Mouse (Mus musculus): Measurements from ENCODE around the gene Cfap157. TPM values are rescaled to one million over a fixed set of nuclear protein-coding genes. Genes with fewer than 3 reads are reported as not detected.

Cfap157 gene
- 1.1 and 1.3 TPM in 2 replicates for polyA plus RNA-seq (2015; fragmentation: Nextera tagmentation; extraction: Ambion mirVana)

GRCm38 (mm10) chr2:32784048-32784681, at the start of gene Cfap157:
Gene Cfap157, minus strand, starts transcription at chr2:32784428.
- Histone ChIP-seq H3K4me1 (peaks cover 8% of the 10 kb centered on the region; the same call in 1 of the 2 replicates), H3K27ac (no peak within 1 kb of the TSS), H3K36me3 (no peaks in the 10 kb centered on the region), H3K9ac (no peak within 1 kb of the TSS), H3K9me3 (no peaks in the 10 kb centered on the region), H3K4me2 (no peak within 1 kb of the TSS), H3K4me3 (no peak within 1 kb of the TSS), H3K27me3 (no peaks in the 10 kb centered on the region)
- ATAC-seq (ENCODE audit: borderline replicate concordance, extremely low read depth, low FRiP score, low TSS enrichment) = no peak
- 49% methylated on average over 4 of the region's 4 CpGs for WGBS

DNA sequence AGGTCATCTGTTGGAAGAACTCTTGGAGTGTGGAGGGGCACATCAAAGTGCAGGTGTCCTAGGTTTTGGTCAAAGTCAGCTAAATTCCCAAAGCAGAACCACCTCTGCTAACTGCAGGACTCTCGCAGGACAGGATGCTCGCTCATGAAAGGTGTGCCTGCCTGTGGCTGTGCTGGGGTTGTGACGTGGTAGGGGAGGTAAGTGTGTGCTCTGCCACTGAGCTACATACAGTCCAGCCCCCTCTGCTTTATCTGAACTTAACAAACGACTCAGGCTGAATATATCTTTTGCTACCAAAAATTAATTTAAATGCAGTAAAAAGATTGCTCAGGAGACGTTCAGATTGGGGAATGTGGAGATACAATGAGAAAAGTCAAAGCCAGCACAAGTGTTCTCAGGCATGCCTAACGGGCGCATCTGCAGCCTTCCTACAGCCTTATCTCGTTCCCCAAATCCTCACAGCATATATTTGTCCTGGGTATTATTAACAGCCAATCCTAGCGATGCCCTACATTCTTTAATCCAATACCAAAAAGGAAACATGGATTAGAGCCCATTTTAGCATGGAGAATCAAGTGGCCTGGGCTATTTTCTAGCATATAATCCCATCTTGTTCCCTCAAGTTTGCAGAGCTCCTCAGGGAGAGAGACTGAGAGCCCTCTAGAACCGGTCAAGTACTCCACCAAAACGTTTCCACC, 44.9 kb upstream of the Cfap157 start:
- H3K9ac ChIP-seq = no peak overlapping the region
- H3K27ac ChIP-seq = no peak overlapping the region
- WGBS = 59% methylated on average over 11 of the region's 11 CpGs
- no peaks in the 10 kb centered on the region for H3K36me3 ChIP-seq
- no peaks in the 10 kb centered on the region for H3K9me3 ChIP-seq
- peaks cover 21% of the 10 kb centered on the region for H3K4me1 ChIP-seq
- no peak overlapping the region for H3K4me2 ChIP-seq
- no peak overlapping the region for H3K4me3 ChIP-seq
- ATAC-seq (ENCODE audit: borderline replicate concordance, extremely low read depth, low FRiP score, low TSS enrichment) = no peak
- H3K27me3 ChIP-seq = no peaks in the 10 kb centered on the region

DNA sequence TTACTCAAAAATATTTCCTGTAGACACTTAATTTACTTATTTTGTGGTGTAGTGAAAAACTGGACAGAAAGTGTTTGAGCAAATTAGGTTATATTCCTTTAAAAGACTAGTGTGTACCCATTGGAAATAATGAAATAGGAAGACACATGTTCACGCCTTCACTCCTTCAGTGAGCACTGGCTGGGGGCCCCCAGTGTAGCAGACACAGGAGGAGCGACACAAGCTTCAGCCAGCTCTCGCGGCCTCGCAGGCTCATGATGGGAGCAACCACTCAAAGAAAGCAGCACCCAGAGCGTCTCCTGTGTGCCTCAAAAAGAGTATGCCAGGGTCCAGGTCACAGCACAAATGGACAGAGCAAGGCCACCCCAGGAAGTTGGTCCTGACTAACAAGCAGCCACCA, 41.6 kb upstream of the Cfap157 start:
- no peak overlapping the region for H3K9ac ChIP-seq
- 79% methylated on average over 6 of the region's 6 CpGs for WGBS
- ATAC-seq (ENCODE audit: borderline replicate concordance, extremely low read depth, low FRiP score, low TSS enrichment) = no peak

DNA sequence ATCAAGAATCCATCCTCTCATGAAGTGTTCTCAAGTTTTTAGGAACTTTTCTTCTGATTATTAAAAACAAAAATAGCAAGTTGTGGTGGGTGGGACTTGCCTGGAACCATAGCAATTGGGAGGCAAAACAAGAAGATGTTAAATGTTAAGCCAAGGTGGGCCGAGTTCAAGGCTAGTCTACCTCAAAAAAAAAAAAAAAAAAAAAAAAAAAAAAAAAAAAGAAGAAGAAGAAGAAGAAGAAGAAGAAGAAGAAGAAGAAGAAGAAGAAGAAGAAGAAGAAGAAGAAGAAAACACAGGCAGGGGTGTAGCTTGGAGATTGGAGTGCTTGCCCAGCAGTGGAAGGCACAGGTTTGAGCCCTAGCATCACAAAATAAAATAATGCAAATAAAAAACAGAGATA, 40.5 kb upstream of the Cfap157 start:
- 94% methylated on average over 1 of the region's 1 CpGs for WGBS
- H3K9ac ChIP-seq = no peak overlapping the region
- H3K4me1 ChIP-seq = peaks cover 17% of the 10 kb centered on the region
- H3K9me3 ChIP-seq = no peaks in the 10 kb centered on the region
- H3K36me3 ChIP-seq = no peaks in the 10 kb centered on the region
- no peak overlapping the region for H3K27ac ChIP-seq
- no peak overlapping the region for H3K4me3 ChIP-seq
- no peak overlapping the region for H3K4me2 ChIP-seq
- ATAC-seq (ENCODE audit: borderline replicate concordance, extremely low read depth, low FRiP score, low TSS enrichment) = no peak
- H3K27me3 ChIP-seq = no peaks in the 10 kb centered on the region

More for the DNA sequence above, 41.6 kb upstream of the Cfap157 start:
- Histone ChIP-seq H3K4me1 (peaks cover 15% of the 10 kb centered on the region), H3K36me3 (no peaks in the 10 kb centered on the region), H3K4me3 (no peak overlapping the region), H3K9me3 (no peaks in the 10 kb centered on the region), H3K27me3 (no peaks in the 10 kb centered on the region), H3K27ac (no peak overlapping the region), H3K4me2 (no peak overlapping the region)

DNA sequence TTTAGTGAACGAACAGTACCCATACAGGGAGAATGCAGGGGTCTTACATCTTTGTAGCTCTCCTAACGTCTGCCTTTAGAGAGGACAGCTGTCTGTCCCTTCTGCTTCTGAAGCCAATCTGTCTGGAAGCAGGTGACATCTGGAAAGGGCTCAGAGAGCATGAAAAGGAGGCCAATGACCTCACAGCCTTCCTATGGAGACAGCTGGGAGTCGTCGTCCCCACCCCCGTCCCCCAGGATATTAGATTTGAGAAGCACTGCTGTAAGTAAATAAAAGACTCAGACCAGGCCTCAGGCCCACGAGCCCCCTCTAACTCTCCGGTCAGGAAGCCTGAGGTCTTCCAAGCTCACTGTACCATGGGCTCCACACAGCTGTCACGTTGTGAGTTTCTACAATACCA, 40.0 kb upstream of the Cfap157 start:
- peaks cover 21% of the 10 kb centered on the region for H3K4me1 ChIP-seq
- H3K4me3 ChIP-seq = no peak overlapping the region
- H3K36me3 ChIP-seq = no peaks in the 10 kb centered on the region
- H3K27ac ChIP-seq = peak overlapping the region; percentile 10; the same call in 1 of the 2 replicates
- 26% methylated on average over 8 of the region's 8 CpGs for WGBS
- no peaks in the 10 kb centered on the region for H3K9me3 ChIP-seq
- H3K4me2 ChIP-seq = no peak overlapping the region
- no peak overlapping the region for H3K9ac ChIP-seq
- ATAC-seq (ENCODE audit: borderline replicate concordance, extremely low read depth, low FRiP score, low TSS enrichment) = no peak
- H3K27me3 ChIP-seq = no peaks in the 10 kb centered on the region

DNA sequence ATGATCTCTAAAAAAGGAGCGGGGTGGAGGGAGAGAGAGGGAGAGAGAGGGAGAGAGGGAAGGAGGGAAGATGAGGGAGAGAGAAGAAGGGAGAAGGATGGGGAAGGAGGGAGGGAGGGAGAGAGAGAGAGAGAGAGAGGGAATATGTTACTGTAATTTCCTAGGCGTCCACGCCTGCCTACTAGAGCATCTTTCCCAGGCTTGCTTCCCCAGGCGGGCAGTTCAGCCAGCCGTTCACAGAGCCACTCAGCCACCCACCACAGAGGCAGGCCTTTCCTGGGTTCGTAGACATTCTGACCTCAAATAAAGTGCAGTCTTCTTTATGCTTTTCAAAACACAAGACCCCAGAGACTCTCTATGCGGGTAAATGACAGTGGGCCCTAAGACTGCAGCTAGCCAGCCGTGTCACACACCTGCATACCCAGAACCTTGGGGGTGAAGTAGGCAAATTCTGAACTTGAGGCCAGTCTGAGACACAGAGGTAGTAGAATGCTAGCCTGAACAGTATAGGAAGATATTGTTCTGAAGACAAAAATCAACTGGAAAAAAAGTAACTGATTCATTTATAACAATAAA, 39.4 kb upstream of the Cfap157 start:
- no peak for ATAC-seq (ENCODE audit: borderline replicate concordance, extremely low read depth, low FRiP score, low TSS enrichment)
- no peak overlapping the region for H3K4me3 ChIP-seq
- H3K27me3 ChIP-seq = no peaks in the 10 kb centered on the region
- peaks cover 19% of the 10 kb centered on the region for H3K4me1 ChIP-seq
- no peak overlapping the region for H3K9ac ChIP-seq
- H3K36me3 ChIP-seq = no peaks in the 10 kb centered on the region
- WGBS = 54% methylated on average over 8 of the region's 8 CpGs
- no peak overlapping the region for H3K27ac ChIP-seq
- H3K4me2 ChIP-seq = no peak overlapping the region
- H3K9me3 ChIP-seq = no peaks in the 10 kb centered on the region

DNA sequence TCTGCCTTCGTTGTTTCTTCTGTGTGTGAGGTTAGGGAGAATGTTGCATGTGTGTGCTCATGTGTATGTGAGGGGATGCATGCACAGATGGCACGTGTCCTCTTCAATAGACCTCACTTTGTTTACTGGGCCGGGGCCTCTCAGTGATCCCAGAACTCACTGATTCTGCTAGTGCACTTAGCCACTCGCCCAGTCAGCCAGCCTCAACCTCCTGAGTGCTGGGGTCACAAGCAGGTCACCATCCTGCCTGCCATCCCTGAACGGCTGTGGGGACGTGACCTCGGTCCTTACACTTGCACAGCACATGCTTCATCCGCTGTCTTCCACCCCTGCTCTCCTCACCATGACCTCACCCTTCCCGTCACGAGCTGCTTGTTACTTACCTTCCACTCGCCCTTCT, 38.9 kb upstream of the Cfap157 start:
- no peak overlapping the region for H3K9ac ChIP-seq

DNA sequence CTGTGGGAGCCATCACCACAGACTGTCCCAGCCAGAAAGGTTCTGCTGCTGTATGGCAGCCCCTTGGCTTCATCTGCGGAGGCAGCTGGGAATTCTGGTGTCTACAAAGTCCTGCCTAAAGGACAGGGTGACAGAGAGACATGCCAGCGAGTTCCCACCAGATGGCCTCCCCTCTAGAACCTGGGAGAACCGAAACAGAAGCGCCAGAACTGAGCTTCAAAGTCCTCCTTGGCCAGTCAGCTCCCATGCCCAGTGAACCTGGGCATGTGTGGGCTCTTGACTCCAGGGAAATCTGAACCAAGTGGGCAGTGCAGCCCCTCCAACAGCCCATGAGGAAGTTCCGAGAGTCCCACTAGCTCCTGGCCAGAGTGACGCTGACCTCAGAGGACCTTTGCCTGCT, 38.4 kb upstream of the Cfap157 start:
- 69% methylated on average over 6 of the region's 6 CpGs for WGBS
- Histone ChIP-seq H3K9me3 (no peaks in the 10 kb centered on the region), H3K27me3 (no peaks in the 10 kb centered on the region), H3K27ac (no peak overlapping the region), H3K4me1 (peaks cover 20% of the 10 kb centered on the region), H3K4me2 (no peak overlapping the region), H3K9ac (no peak overlapping the region), H3K36me3 (no peaks in the 10 kb centered on the region), H3K4me3 (no peak overlapping the region)
- ATAC-seq (ENCODE audit: borderline replicate concordance, extremely low read depth, low FRiP score, low TSS enrichment) = no peak

More for the DNA sequence above, 38.9 kb upstream of the Cfap157 start:
- no peaks in the 10 kb centered on the region for H3K9me3 ChIP-seq
- no peak overlapping the region for H3K27ac ChIP-seq
- H3K27me3 ChIP-seq = no peaks in the 10 kb centered on the region
- H3K4me1 ChIP-seq = peaks cover 18% of the 10 kb centered on the region
- no peak for ATAC-seq (ENCODE audit: borderline replicate concordance, extremely low read depth, low FRiP score, low TSS enrichment)
- no peaks in the 10 kb centered on the region for H3K36me3 ChIP-seq
- no peak overlapping the region for H3K4me3 ChIP-seq
- 36% methylated on average over 11 of the region's 11 CpGs for WGBS
- no peak overlapping the region for H3K4me2 ChIP-seq

GRCm38 (mm10) chr2:32821041-32821802, 37.0 kb upstream of the Cfap157 start:
- H3K27ac ChIP-seq = peak overlapping the region; percentile 54; the same call in 1 of the 2 replicates
- no peak; the same call in 1 of the 2 replicates for ATAC-seq (ENCODE audit: borderline replicate concordance, extremely low read depth, low FRiP score, low TSS enrichment)
- no peaks in the 10 kb centered on the region for H3K9me3 ChIP-seq
- peaks cover 32% of the 10 kb centered on the region for H3K4me1 ChIP-seq
- no peak overlapping the region for H3K4me3 ChIP-seq
- H3K36me3 ChIP-seq = no peaks in the 10 kb centered on the region
- no peak overlapping the region for H3K9ac ChIP-seq
- 57% methylated on average over 11 of the region's 11 CpGs for WGBS
- no peak overlapping the region for H3K4me2 ChIP-seq
- H3K27me3 ChIP-seq = no peaks in the 10 kb centered on the region

GRCm38 (mm10) chr2:32818208-32818607, 34.0 kb upstream of the Cfap157 start:
- 0 out of 2 replicates have a peak, but pooled peaks cover 2% of the 10 kb centered on the region for H3K36me3 ChIP-seq
- WGBS = 84% methylated on average over 5 of the region's 5 CpGs
- H3K27ac ChIP-seq = no peak overlapping the region
- H3K4me2 ChIP-seq = no peak overlapping the region
- no peak overlapping the region for H3K4me3 ChIP-seq
- no peaks in the 10 kb centered on the region for H3K27me3 ChIP-seq
- peaks cover 21% of the 10 kb centered on the region for H3K4me1 ChIP-seq
- no peak for ATAC-seq (ENCODE audit: borderline replicate concordance, extremely low read depth, low FRiP score, low TSS enrichment)
- no peak overlapping the region for H3K9ac ChIP-seq
- H3K9me3 ChIP-seq = no peaks in the 10 kb centered on the region

- Histone ChIP-seq H3K9me3 (no peaks in the 10 kb centered on the region), H3K27ac (peak overlapping the region; percentile 26; the same call in 1 of the 2 replicates), H3K36me3 (0 out of 2 replicates have a peak, but pooled peaks cover 2% of the 10 kb centered on the region), H3K4me3 (no peak overlapping the region), H3K4me2 (no peak overlapping the region), H3K9ac (no peak overlapping the region), H3K4me1 (peaks cover 21% of the 10 kb centered on the region), H3K27me3 (no peaks in the 10 kb centered on the region)
- no peak for ATAC-seq (ENCODE audit: borderline replicate concordance, extremely low read depth, low FRiP score, low TSS enrichment)
- 55% methylated on average over 7 of the region's 7 CpGs for WGBS
These were observed 33.4 kb upstream of the Cfap157 start for GRCm38 (mm10) chr2:32817589-32817988.
